Mouse (Mus musculus) embryonic facial prominence, embryonic 10.5 days (tissue): ENCODE data around the gene Shisal1. TPM values are rescaled to one million over a fixed set of nuclear protein-coding genes. Genes with fewer than 3 reads are reported as not detected.

Experiments used
- DNase-seq: peaks from one replicate; pipeline ENCODE4 v3.0.0-alpha.2; 2017; ENCODE audit warnings: low spot score
- H3K27ac ChIP-seq: fragments of 300-500 bp; sonication (generic); replicated peaks from 2 replicates; pipeline ENCODE4 v1.5.1; 2016; ENCODE audit warnings: mild to moderate bottlenecking
- H3K27me3 ChIP-seq: fragments of 300-500 bp; sonication (generic); replicated peaks from 2 replicates; pipeline ENCODE4 v1.6.1; 2016; ENCODE audit warnings: low read depth, mild to moderate bottlenecking; ENCODE audit not compliant: poor library complexity, severe bottlenecking
- H3K36me3 ChIP-seq: fragments of 300-500 bp; sonication (generic); replicated peaks from 2 replicates; pipeline ENCODE4 v1.6.1; 2016; ENCODE audit warnings: mild to moderate bottlenecking, moderate library complexity
- H3K4me1 ChIP-seq: fragments of 300-500 bp; sonication (generic); 2 replicates; pipeline ENCODE4 v1.6.1; 2016
- H3K4me3 ChIP-seq: fragments of 300-500 bp; sonication (generic); 2 replicates; pipeline ENCODE4 v1.5.1; 2016; ENCODE audit warnings: mild to moderate bottlenecking, moderate library complexity
- H3K9me3 ChIP-seq: fragments of 300-500 bp; sonication (generic); 2 replicates; pipeline ENCODE4 v1.6.1; 2016; ENCODE audit warnings: mild to moderate bottlenecking
- WGBS: fragments of 180-500 bp; shearing (Covaris S2); methylation state at CpG from one replicate; pipeline ENCODE4 v1.1.7; 2016; 5-methylcytosine and 5-hydroxymethylcytosine counted together
- polyA plus RNA-seq: library from polyadenylated mRNA; unstranded; fragments of >200 nt; fragmentation: Nextera tagmentation; extraction: Ambion mirVana; gene quantifications from 2 replicates; pipeline ENCODE4 v1.2.1, GENCODE M21; 2016

The Shisal1 gene
- 1.9 and 2.2 TPM in 2 replicates for polyA plus RNA-seq

DNA sequence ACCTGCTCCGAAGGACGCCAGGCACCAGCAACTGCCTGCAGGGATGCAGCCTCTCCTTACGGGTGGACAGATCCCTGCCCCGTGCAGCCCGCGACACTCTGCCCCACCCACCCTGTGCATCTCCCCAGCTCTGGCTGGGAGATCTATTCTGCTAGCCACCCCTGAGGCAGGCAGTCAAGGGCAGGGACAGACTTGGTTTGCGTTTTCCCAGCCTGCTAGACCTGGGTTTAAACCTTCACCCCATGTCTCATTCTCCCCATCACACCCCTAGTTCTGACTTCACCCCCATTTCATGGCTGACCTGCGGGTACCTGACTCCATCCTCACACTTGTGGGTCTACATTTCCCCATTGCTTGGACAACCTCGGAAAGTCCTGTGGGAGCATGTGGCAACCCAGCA, at the start of gene Shisal1:
TSS of gene Shisal1 (minus strand) at position 101 of the 400 bp plus-strand sequence.
- peaks cover 100% of the 10 kb centered on the region for H3K27me3 ChIP-seq
- no peaks in the 10 kb centered on the region for H3K9me3 ChIP-seq
- H3K4me3 ChIP-seq: peak within 1 kb of the TSS; percentile 71
- DNase-seq: no peak
- peaks cover 55% of the 10 kb centered on the region for H3K4me1 ChIP-seq
- peak within 1 kb of the TSS; percentile 82 for H3K27ac ChIP-seq
- no peaks in the 10 kb centered on the region for H3K36me3 ChIP-seq
- 13% methylated on average over 9 of the region's 9 CpGs for WGBS

DNA sequence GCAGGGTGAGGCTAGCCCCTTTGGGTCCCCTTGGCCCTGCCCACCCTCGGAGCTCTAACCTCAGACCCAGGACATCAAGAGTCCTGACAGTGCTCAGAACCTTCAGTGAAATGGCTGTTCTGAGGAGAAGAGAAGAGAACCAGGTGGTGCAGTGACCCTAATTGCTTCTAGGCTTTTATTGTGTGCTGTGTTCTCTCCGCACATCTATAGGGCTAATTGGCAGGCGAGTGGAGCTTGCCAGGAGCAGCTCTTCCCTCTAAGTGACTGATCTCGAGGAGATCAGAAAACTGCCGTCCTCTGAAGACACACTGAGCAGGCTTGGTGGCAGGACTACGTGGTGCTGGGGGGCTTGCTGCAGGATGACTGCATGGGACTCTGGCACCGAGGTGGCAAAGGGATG, 43.6 kb upstream of the Shisal1 start:
- H3K4me1 ChIP-seq: peaks cover 31% of the 10 kb centered on the region
- no peak for DNase-seq
- no peak overlapping the region for H3K4me3 ChIP-seq
- no peak overlapping the region for H3K27ac ChIP-seq
- H3K9me3 ChIP-seq: peaks cover 7% of the 10 kb centered on the region; the same call in 1 of the 2 replicates
- 65% methylated on average over 7 of the region's 7 CpGs for WGBS
- no peaks in the 10 kb centered on the region for H3K27me3 ChIP-seq
- no peaks in the 10 kb centered on the region for H3K36me3 ChIP-seq

GRCm38 (mm10) chr15:84484255-84484654, 37.4 kb upstream of the Shisal1 start:
- H3K36me3 ChIP-seq: no peaks in the 10 kb centered on the region
- peaks cover 7% of the 10 kb centered on the region; the same call in 1 of the 2 replicates for H3K9me3 ChIP-seq
- peaks cover 26% of the 10 kb centered on the region for H3K27me3 ChIP-seq
- H3K4me3 ChIP-seq: no peak overlapping the region
- WGBS: 43% methylated on average over 4 of the region's 4 CpGs
- peaks cover 49% of the 10 kb centered on the region for H3K4me1 ChIP-seq
- no peak for DNase-seq
- H3K27ac ChIP-seq: peak overlapping the region; percentile 59; the same call in 1 of the 2 replicates

- H3K4me3 ChIP-seq: no peak overlapping the region
- peaks cover 49% of the 10 kb centered on the region for H3K4me1 ChIP-seq
- no peak for DNase-seq
- peaks cover 26% of the 10 kb centered on the region for H3K27me3 ChIP-seq
- H3K9me3 ChIP-seq: peaks cover 3% of the 10 kb centered on the region; the same call in 1 of the 2 replicates
- peak overlapping the region; percentile 59 for H3K27ac ChIP-seq
- 51% methylated on average over 5 of the region's 5 CpGs for WGBS
- no peaks in the 10 kb centered on the region for H3K36me3 ChIP-seq
These were observed 36.7 kb upstream of the Shisal1 start for GRCm38 (mm10) chr15:84483622-84484021.

GRCm38 (mm10) chr15:84481259-84481877, 34.5 kb upstream of the Shisal1 start:
- 58% methylated on average over 13 of the region's 13 CpGs for WGBS
- no peak for DNase-seq
- Histone ChIP-seq H3K27me3 (peaks cover 26% of the 10 kb centered on the region), H3K9me3 (no peaks in the 10 kb centered on the region), H3K27ac (no peak overlapping the region), H3K4me3 (no peak overlapping the region), H3K4me1 (peaks cover 41% of the 10 kb centered on the region), H3K36me3 (no peaks in the 10 kb centered on the region)

DNA sequence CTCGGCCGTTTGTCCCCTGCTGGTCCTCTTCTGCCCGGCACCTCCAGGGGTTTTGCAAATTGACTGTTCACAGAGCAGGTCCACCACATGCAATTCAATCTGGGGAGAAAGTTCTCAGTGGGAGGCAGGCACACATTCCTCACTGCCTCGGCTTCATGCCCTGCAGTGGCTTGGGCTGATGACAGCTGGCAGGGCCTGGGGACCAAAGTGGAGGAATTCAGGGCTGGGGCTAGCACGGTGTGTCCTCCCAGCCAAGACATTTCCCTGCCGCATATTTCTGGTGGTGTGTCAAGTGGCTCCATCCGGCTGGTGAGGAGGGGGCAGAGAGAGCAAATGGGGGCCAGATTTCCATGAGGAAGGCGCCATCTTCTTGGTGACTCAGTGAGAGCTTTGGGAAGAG, 22.5 kb upstream of the Shisal1 start:
- Histone ChIP-seq H3K27ac (no peak overlapping the region), H3K9me3 (no peaks in the 10 kb centered on the region), H3K36me3 (no peaks in the 10 kb centered on the region), H3K4me3 (no peak overlapping the region), H3K27me3 (peaks cover 42% of the 10 kb centered on the region), H3K4me1 (peaks cover 49% of the 10 kb centered on the region)
- 39% methylated on average over 8 of the region's 8 CpGs for whole genome bisulfite sequencing
- no peak for DNase-seq

DNA sequence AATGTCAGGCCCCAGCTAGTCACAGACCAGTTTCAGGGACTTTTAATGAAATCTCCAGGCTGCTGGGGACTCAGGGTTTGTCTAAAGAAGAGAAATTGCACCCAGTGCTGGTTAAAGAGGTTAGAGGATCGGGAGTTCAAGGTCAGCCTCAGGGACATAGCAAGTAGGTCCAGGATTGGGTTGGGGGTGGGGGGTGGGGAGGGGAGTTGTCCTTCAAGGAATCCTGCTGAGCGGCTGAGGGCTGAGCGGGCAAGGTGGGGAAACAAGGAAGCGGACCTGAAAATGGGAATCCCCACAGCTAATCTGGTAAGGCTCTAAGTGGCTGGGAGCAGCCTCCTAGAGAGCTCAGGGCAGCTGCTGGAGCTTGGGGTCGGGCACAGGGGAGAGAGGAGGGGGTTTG, 20.9 kb upstream of the Shisal1 start:
- peaks cover 45% of the 10 kb centered on the region for H3K4me1 ChIP-seq
- no peaks in the 10 kb centered on the region for H3K36me3 ChIP-seq
- no peak overlapping the region for H3K4me3 ChIP-seq
- no peaks in the 10 kb centered on the region for H3K9me3 ChIP-seq
- peaks cover 42% of the 10 kb centered on the region for H3K27me3 ChIP-seq
- WGBS: 38% methylated on average over 5 of the region's 5 CpGs
- no peak overlapping the region for H3K27ac ChIP-seq
- DNase-seq: no peak

- H3K4me1 ChIP-seq: peaks cover 45% of the 10 kb centered on the region
- no peaks in the 10 kb centered on the region for H3K36me3 ChIP-seq
- peak overlapping the region; percentile 59 for H3K27ac ChIP-seq
- DNase-seq: no peak
- peaks cover 42% of the 10 kb centered on the region for H3K27me3 ChIP-seq
- 44% methylated on average over 13 of the region's 13 CpGs for WGBS
- H3K4me3 ChIP-seq: no peak overlapping the region
- no peaks in the 10 kb centered on the region for H3K9me3 ChIP-seq
These were observed 19.8 kb upstream of the Shisal1 start for GRCm38 (mm10) chr15:84466458-84467267.

- H3K36me3 ChIP-seq: no peaks in the 10 kb centered on the region
- no peak overlapping the region for H3K27ac ChIP-seq
- 77% methylated on average over 2 of the region's 2 CpGs for WGBS
- peaks cover 22% of the 10 kb centered on the region for H3K4me1 ChIP-seq
- no peak overlapping the region for H3K4me3 ChIP-seq
- H3K27me3 ChIP-seq: 0 out of 2 replicates have a peak, but pooled peaks cover 4% of the 10 kb centered on the region
- no peak for DNase-seq
- no peaks in the 10 kb centered on the region for H3K9me3 ChIP-seq
These were observed 14.5 kb upstream of the Shisal1 start for GRCm38 (mm10) chr15:84461429-84461828.

DNA sequence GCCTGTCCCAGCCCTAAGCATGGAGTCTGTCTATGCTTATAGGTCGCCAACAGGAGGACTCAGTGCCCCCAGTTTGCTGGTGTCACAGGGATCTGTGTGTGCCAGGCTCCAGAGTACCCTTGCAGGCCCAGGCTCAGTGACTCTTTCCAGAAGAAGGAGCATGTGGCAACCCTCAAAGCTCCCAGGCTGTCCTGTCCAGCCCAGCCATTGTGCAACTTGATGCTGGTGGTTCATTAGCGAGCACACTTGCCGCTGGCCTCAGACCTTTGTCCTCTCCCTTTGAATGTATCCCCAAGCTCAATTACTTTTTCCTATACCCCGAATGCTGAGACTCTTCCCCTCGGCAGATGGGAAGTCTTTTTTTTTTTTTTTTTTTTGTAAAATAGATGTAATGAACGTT, 12.1 kb upstream of the Shisal1 start:
- Histone ChIP-seq H3K27ac (no peak overlapping the region), H3K4me1 (peaks cover 4% of the 10 kb centered on the region), H3K4me3 (no peak overlapping the region), H3K27me3 (no peaks in the 10 kb centered on the region), H3K36me3 (no peaks in the 10 kb centered on the region), H3K9me3 (no peaks in the 10 kb centered on the region)
- no peak for DNase-seq
- 65% methylated on average over 6 of the region's 6 CpGs for WGBS

DNA sequence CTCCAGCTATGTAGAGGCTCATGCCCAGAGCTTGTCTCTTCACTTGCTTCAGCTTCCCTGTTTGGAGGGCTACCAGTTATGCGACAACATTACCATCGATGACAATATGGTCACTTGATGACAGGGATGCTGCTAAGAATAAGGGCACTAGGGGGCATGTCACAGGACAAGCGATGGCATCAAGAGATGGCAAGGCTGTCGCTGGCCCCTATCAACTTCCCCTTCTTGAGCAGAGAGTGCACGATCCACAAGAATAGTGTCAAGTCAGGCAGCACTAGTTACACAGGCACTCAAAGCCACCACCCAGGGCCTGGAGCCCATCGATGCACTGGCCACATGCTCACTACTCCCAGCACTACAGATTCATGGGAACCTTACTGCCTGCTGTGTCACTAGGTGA, 8.4 kb upstream of the Shisal1 start:
- H3K9me3 ChIP-seq: no peaks in the 10 kb centered on the region
- DNase-seq: no peak
- no peaks in the 10 kb centered on the region for H3K36me3 ChIP-seq
- peaks cover 14% of the 10 kb centered on the region for H3K4me1 ChIP-seq
- WGBS: 89% methylated on average over 6 of the region's 6 CpGs
- H3K27me3 ChIP-seq: peaks cover 26% of the 10 kb centered on the region
- no peak overlapping the region for H3K4me3 ChIP-seq
- no peak overlapping the region for H3K27ac ChIP-seq

DNA sequence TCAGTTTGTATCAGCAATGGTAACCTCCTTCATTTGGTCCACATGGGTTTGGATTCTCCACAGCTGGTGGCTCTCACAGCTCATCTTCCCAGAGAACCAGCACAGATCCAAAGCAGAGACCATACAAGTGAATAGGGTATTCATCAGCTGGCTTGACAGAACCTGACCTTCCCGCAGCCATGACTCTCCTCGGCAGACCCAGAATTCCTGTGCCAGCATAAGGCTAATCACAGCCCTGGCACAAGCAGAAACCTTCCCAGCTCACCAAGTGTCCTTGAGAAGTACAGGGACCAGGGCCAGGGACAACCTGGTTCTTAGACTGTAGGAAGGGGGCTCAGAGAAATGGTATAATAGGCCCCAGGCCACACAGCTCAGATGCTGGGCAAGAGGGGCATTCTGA, 6.2 kb upstream of the Shisal1 start:
- DNase-seq: no peak
- H3K27ac ChIP-seq: no peak overlapping the region
- no peaks in the 10 kb centered on the region for H3K36me3 ChIP-seq
- no peak overlapping the region for H3K4me3 ChIP-seq
- H3K27me3 ChIP-seq: peaks cover 48% of the 10 kb centered on the region
- no peaks in the 10 kb centered on the region for H3K9me3 ChIP-seq
- peaks cover 18% of the 10 kb centered on the region for H3K4me1 ChIP-seq
- 87% methylated on average over 2 of the region's 2 CpGs for WGBS
